Mouse (Mus musculus) lung, embryonic 14.5 days (tissue): ENCODE results near the gene Mpp6. TPM values are rescaled to one million over a fixed set of nuclear protein-coding genes. Genes with fewer than 3 reads are reported as not detected.

Experiments
- ATAC-seq: fragments of 200-750 bp; cut with Nextera tagmentation; 2 replicates; pipeline ENCODE4 v1.8.0; 2017; ENCODE audit warnings: mild to moderate bottlenecking, moderate TSS enrichment, moderate library complexity; ENCODE audit not compliant: insufficient read depth
- DNase-seq: peaks from one replicate; pipeline ENCODE4 v3.0.0-alpha.2; 2015
- H3K27ac ChIP-seq: fragments of 300-500 bp; sonication (generic); 2 replicates; pipeline ENCODE4 v1.5.1; 2014; ENCODE audit warnings: low read depth, mild to moderate bottlenecking, moderate library complexity
- H3K27me3 ChIP-seq: fragments of 300-500 bp; sonication (generic); 2 replicates; pipeline ENCODE4 v1.6.1; 2014; ENCODE audit warnings: low read length, control low read depth; ENCODE audit not compliant: insufficient read depth
- H3K36me3 ChIP-seq: fragments of 300-500 bp; sonication (generic); 2 replicates; pipeline ENCODE4 v1.6.1; 2014; ENCODE audit warnings: control low read depth; ENCODE audit not compliant: insufficient read depth
- H3K4me1 ChIP-seq: fragments of 300-500 bp; sonication (generic); 2 replicates; pipeline ENCODE4 v1.6.1; 2014; ENCODE audit warnings: antibody characterized with exemption, control low read depth; ENCODE audit not compliant: insufficient read depth
- H3K4me2 ChIP-seq: fragments of 300-500 bp; sonication (generic); 2 replicates; pipeline ENCODE4 v1.6.1; 2014; ENCODE audit warnings: mild to moderate bottlenecking
- H3K4me3 ChIP-seq: fragments of 300-500 bp; sonication (generic); 2 replicates; pipeline ENCODE4 v1.5.1; 2014; ENCODE audit warnings: low read depth, low read length
- H3K9ac ChIP-seq: fragments of 300-500 bp; sonication (generic); 2 replicates; pipeline ENCODE4 v1.6.1; 2014
- H3K9me3 ChIP-seq: fragments of 300-500 bp; sonication (generic); 2 replicates; pipeline ENCODE4 v1.6.1; 2016; ENCODE audit warnings: low read depth, low read length, control low read depth
- CTCF ChIP-seq: IDR thresholded peaks from 2 replicates; pipeline ENCODE4 v1.5.1; 2016; ENCODE audit warnings: antibody characterized with exemption, low read depth
- WGBS: fragments of 180-500 bp; shearing (Covaris S2); extraction: QIAGEN DNeasy Blood & Tissue Kit; methylation state at CpG from one replicate; pipeline ENCODE4 v1.1.7; 2014; 5-methylcytosine and 5-hydroxymethylcytosine counted together
- polyA plus RNA-seq: library from polyadenylated mRNA; unstranded; fragments of >200 nt; fragmentation: Nextera tagmentation; extraction: Ambion mirVana; gene quantifications from 2 replicates; pipeline ENCODE4 v1.2.1, GENCODE M21; 2014

Gene Mpp6
- polyA plus RNA-seq, 1 experiment from 2014 or later, result 77.2 TPM

DNA sequence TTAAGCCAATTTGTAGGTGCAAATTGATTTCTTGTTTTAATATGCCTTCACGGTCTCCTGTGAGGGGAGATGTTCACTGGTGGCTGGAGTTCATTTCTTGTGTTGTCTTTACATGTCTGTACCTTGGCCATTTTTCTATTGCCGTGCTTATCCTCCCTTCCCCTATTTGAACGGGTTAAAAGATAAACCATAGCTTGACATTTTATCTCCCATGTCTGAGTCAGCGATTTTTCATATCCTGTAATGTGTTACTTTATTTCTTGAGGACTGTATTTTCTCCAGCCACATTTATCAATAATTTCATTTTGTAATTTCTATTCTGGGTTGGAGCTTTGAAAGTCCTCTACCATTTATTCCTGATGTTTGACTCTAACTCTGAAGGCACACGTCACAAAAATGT lies 20.7 kb upstream of the Mpp6 start:
- Histone ChIP-seq H3K4me3 (no peak overlapping the region), H3K4me2 (no peak overlapping the region), H3K27ac (no peak overlapping the region), H3K36me3 (no peaks in the 10 kb centered on the region), H3K9ac (no peak overlapping the region), H3K9me3 (no peaks in the 10 kb centered on the region), H3K27me3 (no peaks in the 10 kb centered on the region), H3K4me1 (no peaks in the 10 kb centered on the region)
- DNase-seq (no peak), ATAC-seq (no peak)
- WGBS, result 51% methylated on average over 5 of the region's 5 CpGs
- no peak for TF ChIP-seq CTCF

- H3K27me3 ChIP-seq, result no peaks in the 10 kb centered on the region
- TF ChIP-seq CTCF, result no peak
- no peak overlapping the region for H3K27ac ChIP-seq
- no peaks in the 10 kb centered on the region for H3K36me3 ChIP-seq
- ATAC-seq (no peak), DNase-seq (peak; percentile 55)
- no peak overlapping the region for H3K4me2 ChIP-seq
- H3K9ac ChIP-seq, result no peak overlapping the region
- no peaks in the 10 kb centered on the region for H3K4me1 ChIP-seq
- 36% methylated on average over 7 of the region's 7 CpGs for WGBS
- no peak overlapping the region for H3K4me3 ChIP-seq
- H3K9me3 ChIP-seq, result no peaks in the 10 kb centered on the region
Measured at GRCm38 (mm10) chr6:50090221-50090620, 19.8 kb upstream of the Mpp6 start.

- H3K4me2 ChIP-seq, result no peak overlapping the region
- no peaks in the 10 kb centered on the region for H3K27me3 ChIP-seq
- no peak overlapping the region for H3K4me3 ChIP-seq
- WGBS, result 67% methylated on average over 7 of the region's 7 CpGs
- H3K27ac ChIP-seq, result no peak overlapping the region
- no peak overlapping the region for H3K9ac ChIP-seq
- H3K9me3 ChIP-seq, result no peaks in the 10 kb centered on the region
- H3K36me3 ChIP-seq, result no peaks in the 10 kb centered on the region
- no peaks in the 10 kb centered on the region for H3K4me1 ChIP-seq
- no peak for TF ChIP-seq CTCF
- DNase-seq (no peak), ATAC-seq (no peak)
Measured at GRCm38 (mm10) chr6:50091462-50092154, 18.4 kb upstream of the Mpp6 start.

GRCm38 (mm10) chr6:50109201-50109756 lies 762 bp upstream of the Mpp6 start:
- WGBS, result 3% methylated on average over 15 of the region's 15 CpGs
- no peaks in the 10 kb centered on the region for H3K9me3 ChIP-seq
- H3K9ac ChIP-seq, result peak overlapping the region; percentile 87
- H3K4me3 ChIP-seq, result peak overlapping the region; percentile 79
- peaks cover 6% of the 10 kb centered on the region; the same call in 1 of the 2 replicates for H3K4me1 ChIP-seq
- H3K4me2 ChIP-seq, result peak overlapping the region; percentile 89
- H3K36me3 ChIP-seq, result no peaks in the 10 kb centered on the region
- no peaks in the 10 kb centered on the region; the same call in 1 of the 2 replicates for H3K27me3 ChIP-seq
- ATAC-seq, result no peak
- peak; percentile 44 for DNase-seq
- TF ChIP-seq CTCF, result no peak
- peak overlapping the region; percentile 83 for H3K27ac ChIP-seq

- peak; percentile 61 for ATAC-seq
- no peaks in the 10 kb centered on the region; the same call in 1 of the 2 replicates for H3K27me3 ChIP-seq
- DNase-seq, result peak; percentile 74
- H3K4me1 ChIP-seq, result peaks cover 6% of the 10 kb centered on the region; the same call in 1 of the 2 replicates
- peak overlapping the region; percentile 79 for H3K4me3 ChIP-seq
- no peak for TF ChIP-seq CTCF
- WGBS, result under 1% methylated on average over 59 of the region's 72 CpGs
- peak overlapping the region; percentile 87 for H3K9ac ChIP-seq
- peak overlapping the region; percentile 83 for H3K27ac ChIP-seq
- H3K36me3 ChIP-seq, result no peaks in the 10 kb centered on the region
- H3K4me2 ChIP-seq, result peak overlapping the region; percentile 89
- no peaks in the 10 kb centered on the region for H3K9me3 ChIP-seq
Measured at GRCm38 (mm10) chr6:50110379-50110941, 419 bp downstream of the Mpp6 start.

GRCm38 (mm10) chr6:50111111-50111655 lies 1.1 kb downstream of the Mpp6 start:
- peak overlapping the region; percentile 89 for H3K4me2 ChIP-seq
- H3K9ac ChIP-seq, result peak overlapping the region; percentile 87
- ATAC-seq, result no peak
- no peaks in the 10 kb centered on the region; the same call in 1 of the 2 replicates for H3K27me3 ChIP-seq
- no peaks in the 10 kb centered on the region for H3K9me3 ChIP-seq
- DNase-seq, result peak; percentile 49
- WGBS, result 4% methylated on average over 6 of the region's 6 CpGs
- peaks cover 6% of the 10 kb centered on the region; the same call in 1 of the 2 replicates for H3K4me1 ChIP-seq
- no peaks in the 10 kb centered on the region for H3K36me3 ChIP-seq
- TF ChIP-seq CTCF, result no peak
- H3K4me3 ChIP-seq, result peak overlapping the region; percentile 79
- H3K27ac ChIP-seq, result no peak overlapping the region; the same call in 1 of the 2 replicates

- Histone ChIP-seq H3K4me1 (peaks cover 6% of the 10 kb centered on the region; the same call in 1 of the 2 replicates), H3K27me3 (no peaks in the 10 kb centered on the region; the same call in 1 of the 2 replicates), H3K27ac (peak overlapping the region; percentile 33; the same call in 1 of the 2 replicates), H3K4me2 (peak overlapping the region; percentile 43), H3K9ac (peak overlapping the region; percentile 22; the same call in 1 of the 2 replicates), H3K9me3 (no peaks in the 10 kb centered on the region), H3K4me3 (peak overlapping the region; percentile 11; the same call in 1 of the 2 replicates), H3K36me3 (no peaks in the 10 kb centered on the region)
- ATAC-seq, result peak; percentile 82
- DNase-seq, result peak; percentile 100
- 2% methylated on average over 8 of the region's 8 CpGs for WGBS
- peak; percentile 85 for TF ChIP-seq CTCF
Measured at GRCm38 (mm10) chr6:50112775-50113174, 2.7 kb downstream of the Mpp6 start.
